Mouse (Mus musculus) kidney, adult 2 months (tissue): Measurements from ENCODE around the gene Vezt.

Experiments
- CTCF ChIP-seq: fragments of 200-500 bp; conservative IDR thresholded peaks from 2 replicates; pipeline ENCODE4 v1.5.1; 2011; ENCODE audit warnings: low read depth, mild to moderate bottlenecking, control low read depth, low read length, moderate library complexity, mixed read lengths; ENCODE audit not compliant: insufficient read depth, insufficient read length
- POLR2A ChIP-seq: fragments of 200-500 bp; IDR thresholded peaks from one replicate; pipeline ENCODE4 v1.6.1; 2011; ENCODE audit warnings: low read depth, low read length, control low read depth

GRCm38 (mm10) chr10:93897043-93897646 is 138.5 kb downstream of the Vezt start, which contains the start of gene Metap2:
- TF ChIP-seq CTCF (no peak), POLR2A (no peak)
